Mouse (Mus musculus) bone marrow macrophage, adult 2 months (primary cell): Measurements from ENCODE around the gene Slc4a4.

ENCODE experiments used
- CTCF ChIP-seq: IDR thresholded peaks from 2 replicates; pipeline ENCODE4 v1.5.1; 2012; ENCODE audit warnings: low read depth, mild to moderate bottlenecking, low read length, moderate library complexity
- POLR2A ChIP-seq: IDR thresholded peaks from 2 replicates; pipeline ENCODE4 v1.6.1; 2012; ENCODE audit warnings: mild to moderate bottlenecking, low read depth, low read length, borderline replicate concordance

DNA sequence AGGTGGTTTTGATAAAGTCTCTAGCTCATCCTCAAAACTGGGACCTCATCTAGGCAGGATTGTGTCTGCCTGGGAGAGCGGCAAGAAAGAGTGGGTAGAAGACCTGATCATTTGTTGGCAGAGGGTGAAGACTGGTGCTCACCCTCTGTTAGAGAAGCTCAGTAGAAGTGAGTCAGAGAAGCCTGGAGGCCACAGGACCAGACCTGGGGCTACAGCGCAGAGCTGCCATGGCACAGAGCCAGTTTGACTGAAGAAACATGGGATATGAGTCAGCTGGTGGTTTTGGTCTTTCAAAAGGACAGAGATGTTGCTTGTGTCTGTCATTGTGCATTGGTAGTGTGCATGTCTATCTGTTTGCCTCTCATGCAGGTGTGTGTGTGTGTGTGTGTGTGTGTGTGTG is 26.0 kb downstream of the Slc4a4 start:
- TF ChIP-seq POLR2A (no peak), CTCF (no peak)
